Mouse (Mus musculus) left cerebral cortex, postnatal 14 days (tissue): ENCODE measurements around the gene Tmf1. TPM values are rescaled to one million over a fixed set of nuclear protein-coding genes. Genes with fewer than 3 reads are reported as not detected.

Experiments used
- DNase-seq, 2 experiments: peaks; one replicate each; pipeline ENCODE4 v3.0.0; 2021 to 2022; ENCODE audit warnings: low spot score in 2 of 2, mixed read lengths in 1 of 2
- intact Hi-C: fragments of 180-260 bp; cut with DNase I; formaldehyde crosslinking; loops from one replicate; pipeline ENCODE4 v1.15.1; 2025
- total RNA-seq, 2 experiments: library from RNA; stranded (reverse); gene quantifications; 2 replicates each; pipeline ENCODE4 v1.2.3; 2021

The Tmf1 gene
- total RNA-seq, 2 experiments from 2014 or later: 53.6 to 55.3 TPM

GRCm38 (mm10) chr6:97120922-97121321, 58.0 kb downstream of the Tmf1 start:
- DNase-seq: no peak
- intact Hi-C loops: no loop called here

- intact Hi-C loops: no loop called here
- no peak for DNase-seq
Observed at GRCm38 (mm10) chr6:97118327-97118726, 60.6 kb downstream of the Tmf1 start.

GRCm38 (mm10) chr6:97116896-97117295, 62.0 kb downstream of the Tmf1 start:
- intact Hi-C loops: no loop called here
- DNase-seq: no peak

- intact Hi-C loops: no loop called here
- no peak for DNase-seq
Observed at GRCm38 (mm10) chr6:97114821-97115220, 64.1 kb downstream of the Tmf1 start.

- DNase-seq: peak in 1 of 2 experiments; percentile 46
- intact Hi-C loops: no loop called here
Observed at GRCm38 (mm10) chr6:97112177-97112576, 66.7 kb downstream of the Tmf1 start.

GRCm38 (mm10) chr6:97106777-97107176, 72.1 kb downstream of the Tmf1 start:
- peak; percentile 71 to 79 for DNase-seq
- intact Hi-C loops: loop anchor here (5.0 kb wide), 2 partner anchors 79 to 99 kb away; no protein-coding TSS in a partner anchor

GRCm38 (mm10) chr6:97106106-97106505, 72.8 kb downstream of the Tmf1 start:
- intact Hi-C loops: loop anchor here (5.0 kb wide), 2 partner anchors 79 to 99 kb away; no protein-coding TSS in a partner anchor
- DNase-seq: peak in 1 of 2 experiments; percentile 20

GRCm38 (mm10) chr6:97104264-97104852, 74.6 kb downstream of the Tmf1 start:
- no peak for DNase-seq
- intact Hi-C loops: no loop called here

Other genes with a start within 250 kb of the Tmf1 start
- under 1 TPM; 0.44 to 0.47 TPM for gene Fam19a4, start 118.7 kb downstream of the Tmf1 start, total RNA-seq
- gene Eogt, start 29.9 kb downstream of the Tmf1 start, total RNA-seq: 10 to 100 TPM; 38.6 to 41.3 TPM
- gene Uba3, start 26.5 kb upstream of the Tmf1 start, total RNA-seq: 10 to 100 TPM; 65.4 to 66.3 TPM
- gene Arl6ip5, start 31.6 kb upstream of the Tmf1 start, total RNA-seq: 100 to 1,000 TPM; 168 to 174 TPM
- under 1 TPM; 0.38 to 0.42 TPM for gene Lmod3, start 73.6 kb upstream of the Tmf1 start, total RNA-seq